Mouse (Mus musculus) liver, embryonic 14.5 days (tissue): ENCODE results near the gene Ptpn14. TPM values are rescaled to one million over a fixed set of nuclear protein-coding genes. Genes with fewer than 3 reads are reported as not detected.

Experiments used
- ATAC-seq: fragments of 200-750 bp; cut with Nextera tagmentation; 2 replicates; pipeline ENCODE4 v1.8.0; 2017; ENCODE audit warnings: moderate number of reproducible peaks, mild to moderate bottlenecking, moderate library complexity; ENCODE audit not compliant: insufficient read depth
- DNase-seq, 3 experiments: peaks; one replicate each; pipeline ENCODE4 v3.0.0-alpha.2; 2012 to 2013; ENCODE audit warnings: low read depth in 3 of 3, low spot score in 3 of 3
- H3K27ac ChIP-seq: fragments of 300-500 bp; sonication (generic); 2 replicates; pipeline ENCODE4 v1.5.1; 2014; ENCODE audit warnings: moderate library complexity, mild to moderate bottlenecking, control low read depth, inconsistent platforms
- H3K27me3 ChIP-seq: fragments of 300-500 bp; sonication (generic); 2 replicates; pipeline ENCODE4 v1.6.1; 2014; ENCODE audit warnings: mild to moderate bottlenecking, low read length, moderate library complexity; ENCODE audit not compliant: control insufficient read depth, insufficient read depth
- H3K36me3 ChIP-seq: fragments of 300-500 bp; sonication (generic); replicated peaks from 2 replicates; pipeline ENCODE4 v1.6.1; 2014; ENCODE audit warnings: low read depth; ENCODE audit not compliant: control insufficient read depth, insufficient read depth
- H3K4me1 ChIP-seq, 2 experiments: fragments of 200-500 bp in 1 of 2; fragments of 300-500 bp in 1 of 2; sonication (generic) in 1 of 2; replicated peaks; 2 replicates each; pipeline ENCODE4 v1.6.1; 2012 to 2014; ENCODE audit warnings: antibody characterized with exemption in 1 of 2, inconsistent platforms in 1 of 2, low read length in 1 of 2; ENCODE audit not compliant: control insufficient read depth in 2 of 2, insufficient read depth in 2 of 2
- H3K4me2 ChIP-seq: fragments of 300-500 bp; sonication (generic); 2 replicates; pipeline ENCODE4 v1.6.1; 2014; ENCODE audit warnings: low read depth, mild to moderate bottlenecking, control low read depth, moderate library complexity
- H3K4me3 ChIP-seq, 2 experiments: fragments of 200-500 bp in 1 of 2; fragments of 300-500 bp in 1 of 2; sonication (generic) in 1 of 2; 2 replicates each; pipeline ENCODE4 v1.5.1; 2012 to 2014; ENCODE audit warnings: low read depth in 2 of 2, low read length in 2 of 2, mild to moderate bottlenecking in 2 of 2, control low read depth in 1 of 2, inconsistent platforms in 1 of 2, moderate library complexity in 1 of 2; ENCODE audit not compliant: insufficient read depth in 1 of 2
- H3K9ac ChIP-seq: fragments of 300-500 bp; sonication (generic); replicated peaks from 2 replicates; pipeline ENCODE4 v1.6.1; 2014; ENCODE audit warnings: mild to moderate bottlenecking, control low read depth, moderate library complexity
- H3K9me3 ChIP-seq: fragments of 300-500 bp; sonication (generic); 2 replicates; pipeline ENCODE4 v1.6.1; 2016; ENCODE audit warnings: low read length, mixed read lengths; ENCODE audit not compliant: control insufficient read depth
- CTCF ChIP-seq: IDR thresholded peaks from 2 replicates; pipeline ENCODE4 v1.5.1; 2016; ENCODE audit warnings: antibody characterized with exemption, low read depth, control low read depth
- EP300 ChIP-seq: IDR thresholded peaks from 2 replicates; pipeline ENCODE4 v1.6.1; 2016; ENCODE audit warnings: antibody characterized with exemption, low read depth
- WGBS: fragments of 180-500 bp; shearing (Covaris S2); extraction: QIAGEN DNeasy Blood & Tissue Kit; methylation state at CpG from one replicate; pipeline ENCODE4 v1.1.7; 2014; ENCODE audit not compliant: insufficient replicate concordance; 5-methylcytosine and 5-hydroxymethylcytosine counted together
- polyA plus RNA-seq, 2 experiments: library from polyadenylated mRNA; depleted of rRNA in 1 of 2; stranded (reverse) in 1 of 2; unstranded in 1 of 2; fragments of >200 nt; fragmentation: Nextera tagmentation in 1 of 2; extraction: Ambion mirVana in 1 of 2; gene quantifications; 2 replicates each; pipeline versions ENCODE4 v1.2.1 to v1.2.3; 2012 to 2014

Ptpn14 gene
- polyA plus RNA-seq, 2 experiments = 0.22 to 0.50 TPM

- no peak for DNase-seq
- 75% methylated on average over 13 of the region's 13 CpGs for WGBS
- TF ChIP-seq CTCF = no peak
- no peak for TF ChIP-seq EP300
- Histone ChIP-seq H3K4me1 (peaks cover 0 to 12% of the 10 kb centered on the region in 2 experiments; a peak in 2 of 4 replicates), H3K27ac (no peak overlapping the region), H3K4me2 (no peak overlapping the region), H3K27me3 (no peaks in the 10 kb centered on the region), H3K4me3 (no peak overlapping the region), H3K9ac (no peak overlapping the region), H3K9me3 (no peaks in the 10 kb centered on the region), H3K36me3 (no peaks in the 10 kb centered on the region)
- ATAC-seq = no peak
Measured at GRCm38 (mm10) chr1:189854646-189855045, 126.6 kb downstream of the Ptpn14 start.

- TF ChIP-seq CTCF = no peak
- peak; percentile 61 for TF ChIP-seq EP300
- 12% methylated on average over 5 of the region's 5 CpGs for WGBS
- Histone ChIP-seq H3K27me3 (no peaks in the 10 kb centered on the region), H3K9me3 (no peaks in the 10 kb centered on the region), H3K27ac (peak overlapping the region; percentile 4; the same call in 1 of the 2 replicates), H3K4me3 (no peak overlapping the region), H3K9ac (no peak overlapping the region), H3K36me3 (no peaks in the 10 kb centered on the region), H3K4me1 (peaks cover 0 to 15% of the 10 kb centered on the region in 2 experiments; a peak in 2 of 4 replicates), H3K4me2 (no peak overlapping the region)
- no peak for DNase-seq
- peak; percentile 67; the same call in 1 of the 2 replicates for ATAC-seq
Measured at GRCm38 (mm10) chr1:189855739-189856138, 127.7 kb downstream of the Ptpn14 start.

GRCm38 (mm10) chr1:189858377-189858776 lies 130.3 kb downstream of the Ptpn14 start:
- H3K4me3 ChIP-seq = no peak overlapping the region
- no peaks in the 10 kb centered on the region for H3K36me3 ChIP-seq
- H3K9me3 ChIP-seq = no peaks in the 10 kb centered on the region
- TF ChIP-seq EP300 (no peak), CTCF (no peak)
- no peaks in the 10 kb centered on the region for H3K27me3 ChIP-seq
- ATAC-seq (no peak), DNase-seq (no peak)
- H3K4me2 ChIP-seq = no peak overlapping the region
- no peak overlapping the region for H3K27ac ChIP-seq
- whole genome bisulfite sequencing = 84% methylated on average over 6 of the region's 6 CpGs
- H3K4me1 ChIP-seq = peaks cover 0 to 20% of the 10 kb centered on the region in 2 experiments; a peak in 3 of 4 replicates
- H3K9ac ChIP-seq = no peak overlapping the region

GRCm38 (mm10) chr1:189860112-189860941 lies 132.3 kb downstream of the Ptpn14 start:
- ATAC-seq (peak; percentile 7; the same call in 1 of the 2 replicates), DNase-seq (no peak)
- H3K27ac ChIP-seq = no peak overlapping the region
- peaks cover 0 to 17% of the 10 kb centered on the region in 2 experiments; a peak in 3 of 4 replicates for H3K4me1 ChIP-seq
- TF ChIP-seq CTCF (peak; percentile 53), EP300 (no peak)
- H3K36me3 ChIP-seq = no peaks in the 10 kb centered on the region
- no peaks in the 10 kb centered on the region for H3K27me3 ChIP-seq
- no peak overlapping the region for H3K4me3 ChIP-seq
- H3K9ac ChIP-seq = no peak overlapping the region
- WGBS = 70% methylated on average over 17 of the region's 17 CpGs
- H3K9me3 ChIP-seq = no peaks in the 10 kb centered on the region
- no peak overlapping the region for H3K4me2 ChIP-seq

GRCm38 (mm10) chr1:189860942-189861315 lies 132.9 kb downstream of the Ptpn14 start:
- DNase-seq = no peak
- Histone ChIP-seq H3K27me3 (no peaks in the 10 kb centered on the region), H3K27ac (no peak overlapping the region), H3K9ac (no peak overlapping the region), H3K4me2 (no peak overlapping the region), H3K9me3 (no peaks in the 10 kb centered on the region), H3K4me3 (no peak overlapping the region), H3K4me1 (peaks cover 2 to 21% of the 10 kb centered on the region in 2 experiments; a peak in 3 of 4 replicates), H3K36me3 (no peaks in the 10 kb centered on the region)
- 56% methylated on average over 12 of the region's 12 CpGs for WGBS
- TF ChIP-seq EP300 (no peak), CTCF (no peak)
- no peak for ATAC-seq
